Mouse (Mus musculus): ENCODE measurements around the gene Gif.

The Gif gene

GRCm38 (mm10) chr19:11747298-11747697 is at the start of gene Gif:
Gene Gif (plus strand): TSS chr19:11747554.
- DNase-seq (ENCODE audit: low spot score) = no peak

GRCm38 (mm10) chr19:11698342-11698741 is 49.0 kb upstream of the Gif start:
- DNase-seq (ENCODE audit: low spot score) = no peak

- no peak for DNase-seq (ENCODE audit: low spot score)
These were observed 34.9 kb upstream of the Gif start for GRCm38 (mm10) chr19:11712451-11712850.

- no peak for DNase-seq (ENCODE audit: low spot score)
These were observed 27.3 kb upstream of the Gif start for GRCm38 (mm10) chr19:11720071-11720470.

DNA sequence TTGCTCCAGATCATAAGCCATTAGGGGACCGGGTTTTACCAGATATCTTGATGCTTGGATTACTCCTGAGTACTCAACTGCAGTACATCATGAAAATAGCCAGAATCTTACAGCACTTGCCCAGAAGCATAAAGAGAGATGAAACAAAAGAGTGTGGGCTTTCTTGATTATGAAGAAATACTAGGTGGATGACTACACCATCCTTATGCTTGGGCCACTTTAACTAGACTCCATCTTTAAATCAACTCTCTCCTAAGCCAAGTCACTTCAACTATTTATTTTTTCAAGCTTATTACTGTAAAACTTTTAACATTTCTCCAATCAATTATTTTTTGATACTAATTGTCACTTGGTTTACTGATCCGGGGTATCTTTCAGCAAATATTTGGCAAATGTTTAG is 23.5 kb upstream of the Gif start:
- DNase-seq (ENCODE audit: low spot score) = no peak

GRCm38 (mm10) chr19:11724275-11724674 is 23.1 kb upstream of the Gif start:
- no peak for DNase-seq (ENCODE audit: low spot score)

DNA sequence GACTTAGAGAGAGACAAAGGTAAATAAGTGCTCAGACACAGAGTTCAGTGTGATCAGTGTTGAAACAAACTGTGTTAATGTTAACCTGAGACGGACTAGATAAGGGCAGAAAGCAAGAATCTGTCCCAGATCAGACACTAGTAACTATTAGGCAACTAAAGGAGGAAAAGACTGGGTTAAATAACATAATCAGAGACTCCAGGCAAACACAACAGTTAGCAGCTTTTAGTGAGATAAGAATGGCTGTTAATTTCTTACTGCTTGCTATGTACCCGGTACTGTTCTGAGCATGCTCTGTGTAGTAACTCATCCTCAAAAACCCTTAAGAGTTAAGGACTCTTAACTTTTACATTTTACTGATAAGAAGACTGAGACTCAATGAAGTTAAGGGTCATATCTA is 21.4 kb upstream of the Gif start:
- no peak for DNase-seq (ENCODE audit: low spot score)

DNA sequence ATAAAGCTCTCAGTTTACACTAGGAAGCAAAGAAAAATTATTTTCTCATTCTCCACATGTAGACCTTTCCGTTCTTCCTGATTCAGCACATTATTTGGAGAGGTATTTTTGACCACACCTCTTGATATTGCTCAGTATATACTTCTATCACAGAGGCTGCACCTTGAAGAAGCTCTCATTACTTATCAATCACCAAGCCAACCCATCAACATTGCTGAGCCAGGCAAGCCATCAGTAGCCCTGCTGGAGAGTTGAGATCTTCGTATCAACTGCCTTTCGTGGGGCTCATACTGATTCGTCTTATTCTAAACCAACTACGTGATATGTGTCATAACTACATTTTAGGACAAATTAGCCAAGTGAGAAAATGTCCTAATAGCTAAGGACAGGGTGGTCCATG is 20.1 kb upstream of the Gif start:
- no peak for DNase-seq (ENCODE audit: low spot score)

GRCm38 (mm10) chr19:11730278-11730677 is 17.1 kb upstream of the Gif start:
- no peak for DNase-seq (ENCODE audit: low spot score)

DNA sequence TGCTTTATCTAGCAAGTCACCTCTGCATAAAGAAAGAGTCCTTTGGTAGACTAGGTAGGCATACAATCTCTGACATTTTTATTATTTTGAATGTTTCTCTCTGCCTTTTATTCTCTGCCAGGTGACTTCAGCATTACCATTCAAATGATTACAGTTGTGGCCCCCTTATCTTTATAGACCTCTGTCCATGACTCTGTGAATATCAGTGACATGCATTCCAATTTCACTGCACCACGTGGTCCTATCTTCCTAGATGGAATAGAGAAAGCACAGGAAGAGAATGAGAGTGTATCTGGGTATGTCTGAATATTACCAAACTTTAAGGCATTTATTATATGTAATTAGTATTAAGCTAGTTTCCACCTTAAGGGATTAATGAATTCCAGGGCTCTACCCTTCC is 10.9 kb upstream of the Gif start:
- DNase-seq (ENCODE audit: low spot score) = no peak

GRCm38 (mm10) chr19:11745680-11746079 is 1.7 kb upstream of the Gif start:
- DNase-seq (ENCODE audit: low spot score) = no peak

DNA sequence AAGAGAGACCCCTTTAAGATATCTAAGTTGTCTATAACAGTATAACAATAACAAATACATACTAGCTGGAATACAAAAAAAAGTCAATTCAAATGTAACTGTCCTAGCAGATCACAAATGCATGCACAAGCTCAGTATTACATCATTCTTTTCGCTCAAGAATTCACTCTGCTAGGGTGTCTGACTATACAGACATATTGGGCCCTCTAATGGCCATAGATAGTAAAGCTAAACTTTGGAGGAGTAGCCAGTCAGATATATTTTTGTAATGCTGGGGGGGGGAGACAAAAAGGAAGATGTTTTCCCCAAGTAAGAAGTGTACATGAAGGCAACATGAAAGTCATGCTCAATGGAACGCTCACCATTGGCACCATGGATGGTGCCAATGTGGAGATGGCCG is 17.7 kb downstream of the Gif start:
- DNase-seq (ENCODE audit: low spot score) = no peak

DNA sequence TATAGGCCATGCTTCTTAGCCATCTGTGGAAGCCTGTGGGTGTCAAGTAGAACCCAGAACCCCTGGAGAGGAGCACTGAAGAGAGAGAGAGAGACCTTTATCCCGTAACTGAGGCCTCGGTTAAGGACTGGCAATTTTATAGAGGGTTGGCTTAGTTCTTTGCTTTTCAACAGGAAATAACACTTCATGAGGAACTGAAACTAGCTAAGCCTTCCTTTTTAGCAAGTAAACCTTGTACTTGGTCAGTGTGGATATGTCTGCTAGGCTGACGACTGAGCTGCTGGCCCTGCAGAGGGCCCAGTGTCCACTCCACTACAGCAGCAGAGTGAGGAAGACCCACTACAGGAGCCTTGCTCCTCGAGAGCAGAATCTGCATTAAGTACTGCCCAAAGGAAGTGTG is 19.1 kb downstream of the Gif start:
- no peak for DNase-seq (ENCODE audit: low spot score)

GRCm38 (mm10) chr19:11768163-11768562 is 20.8 kb downstream of the Gif start:
- DNase-seq (ENCODE audit: low spot score) = peak; percentile 79

DNA sequence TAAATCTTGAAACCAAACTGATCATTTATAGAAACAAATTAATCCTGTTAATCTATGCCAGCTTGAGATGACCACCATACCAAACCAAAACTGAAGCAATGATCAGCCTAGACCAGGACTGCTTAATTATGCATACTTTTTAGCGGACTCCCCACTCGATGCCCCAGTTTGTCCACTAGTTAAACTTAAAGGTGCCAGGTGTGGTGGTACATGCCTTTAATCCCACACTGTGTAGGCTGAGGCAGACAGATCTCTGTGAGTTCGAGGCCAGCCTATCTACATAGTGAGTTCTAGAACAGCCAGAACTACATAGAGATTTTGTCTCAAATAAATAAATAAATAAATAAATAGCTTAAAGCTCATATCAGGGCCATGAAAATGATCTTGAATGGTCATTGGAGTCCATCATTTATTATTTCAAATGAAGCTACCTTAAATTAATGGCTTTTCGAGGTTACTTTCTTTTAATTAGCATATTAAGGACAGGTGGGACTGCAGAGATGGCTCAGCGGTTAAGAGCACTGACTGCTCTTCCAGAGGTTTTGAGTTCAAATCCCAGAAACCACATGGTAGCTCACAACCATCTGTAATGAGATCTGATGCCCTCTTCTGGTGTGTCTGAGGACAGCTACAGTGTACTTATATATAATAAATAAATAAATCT is 22.0 kb downstream of the Gif start:
- no peak for DNase-seq (ENCODE audit: low spot score)

DNA sequence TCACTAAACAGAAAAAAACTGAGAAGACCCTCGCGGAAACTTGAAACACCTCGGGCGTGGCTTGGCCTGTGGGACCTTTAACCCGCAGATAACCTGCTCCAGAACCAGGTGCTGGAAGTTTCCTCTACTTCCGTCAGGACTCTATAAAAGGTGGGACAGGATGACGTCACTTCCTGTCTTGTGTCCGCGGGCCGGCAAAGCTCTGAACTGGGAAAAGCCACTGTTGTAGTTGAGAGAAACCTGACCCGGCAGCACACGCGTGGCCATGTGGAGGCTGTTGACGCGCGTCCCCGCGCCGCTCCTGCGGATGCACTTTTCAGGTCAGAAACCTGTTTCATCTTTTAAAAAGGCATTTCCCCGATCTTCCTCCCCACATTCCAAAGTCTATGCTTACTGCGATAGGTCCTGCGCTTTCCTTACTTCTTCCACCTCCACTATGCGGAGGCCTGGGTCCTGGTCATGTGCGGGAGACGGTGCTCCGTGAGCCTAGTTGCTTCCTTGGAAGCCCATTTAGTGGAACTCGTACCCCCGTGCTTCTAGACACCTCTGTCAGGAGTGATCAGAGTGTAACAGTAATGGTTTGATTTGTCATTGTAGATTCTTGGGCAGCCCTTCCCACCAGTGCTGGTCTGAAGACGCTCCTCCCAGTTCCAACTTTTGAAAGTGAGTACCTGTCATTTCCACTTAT is 23.0 kb downstream of the Gif start, which contains the start of gene Mrpl16:
TSS of gene Mrpl16 (plus strand) at position 187 of the 688 bp plus-strand sequence.
- peak; percentile 97 for DNase-seq (ENCODE audit: low spot score)

- DNase-seq (ENCODE audit: low spot score) = peak; percentile 82
These were observed 30.0 kb downstream of the Gif start for GRCm38 (mm10) chr19:11777191-11777865.

- no peak for DNase-seq (ENCODE audit: low spot score)
These were observed 38.2 kb downstream of the Gif start for GRCm38 (mm10) chr19:11785409-11786154.

- DNase-seq (ENCODE audit: low spot score) = no peak
These were observed 40.5 kb downstream of the Gif start for GRCm38 (mm10) chr19:11787826-11788225.

DNA sequence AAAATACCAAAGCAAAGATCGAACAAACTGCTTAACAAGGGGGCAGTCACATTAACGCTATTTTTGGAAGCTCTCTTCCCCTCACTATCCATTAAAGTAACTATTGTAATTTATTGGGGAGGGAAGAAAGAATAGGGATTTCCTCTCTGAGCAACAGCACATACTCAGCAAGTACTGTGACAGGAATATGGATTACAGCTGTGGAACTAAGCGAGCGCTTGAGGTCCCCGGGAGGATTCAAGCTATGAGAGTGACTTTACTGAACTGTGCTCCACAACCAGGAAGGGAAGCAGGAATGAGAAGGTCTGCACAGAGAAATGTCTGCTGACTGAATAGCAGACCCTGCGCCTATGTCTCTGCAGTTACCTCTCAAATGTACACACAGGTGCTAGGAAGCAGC is 41.5 kb downstream of the Gif start:
- no peak for DNase-seq (ENCODE audit: low spot score)

DNA sequence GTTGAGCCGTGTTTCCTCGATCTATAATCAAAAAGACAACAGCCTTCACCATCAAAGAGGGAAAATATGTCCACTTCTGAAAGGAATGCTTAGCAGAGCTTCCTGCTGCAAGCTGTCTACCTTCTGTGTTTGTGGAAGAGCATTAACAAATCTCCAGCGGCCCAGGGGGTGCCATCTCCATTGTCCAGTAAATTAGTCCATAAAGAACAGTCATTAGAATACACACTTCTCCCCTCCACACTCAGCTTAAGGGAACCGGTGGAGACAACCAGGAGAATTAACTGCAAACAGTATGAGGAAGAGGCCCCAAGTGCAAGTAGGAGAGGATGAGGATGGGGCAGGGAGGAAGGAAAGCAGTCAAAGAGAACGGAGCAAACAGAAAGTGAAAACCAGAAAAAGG is 44.5 kb downstream of the Gif start:
- DNase-seq (ENCODE audit: low spot score) = no peak

- no peak for DNase-seq (ENCODE audit: low spot score)
These were observed 46.5 kb downstream of the Gif start for GRCm38 (mm10) chr19:11793741-11794359.
